Mouse (Mus musculus) heart, embryonic 10.5 days (tissue): ENCODE measurements around the gene Gdpd3. TPM values are rescaled to one million over a fixed set of nuclear protein-coding genes. Genes with fewer than 3 reads are reported as not detected.
A peak's percentile ranks its signal among the peaks of the same experiment; 100 is the strongest.

Experiments used
- DNase-seq: peaks from one replicate; pipeline ENCODE4 v3.0.0-alpha.2; 2017; ENCODE audit warnings: low spot score
- H3K27ac ChIP-seq: fragments of 300-500 bp; sonication (generic); 2 replicates; pipeline ENCODE4 v1.5.1; 2016; ENCODE audit warnings: mild to moderate bottlenecking
- H3K27me3 ChIP-seq: fragments of 300-500 bp; sonication (generic); 2 replicates; pipeline ENCODE4 v1.6.1; 2016; ENCODE audit warnings: mild to moderate bottlenecking; ENCODE audit not compliant: poor library complexity, insufficient read depth, severe bottlenecking
- H3K36me3 ChIP-seq: fragments of 300-500 bp; sonication (generic); 2 replicates; pipeline ENCODE4 v1.6.1; 2016; ENCODE audit warnings: mild to moderate bottlenecking, moderate library complexity
- H3K4me1 ChIP-seq: fragments of 300-500 bp; sonication (generic); 2 replicates; pipeline ENCODE4 v1.6.1; 2016; ENCODE audit warnings: mild to moderate bottlenecking
- H3K4me3 ChIP-seq: fragments of 300-500 bp; sonication (generic); 2 replicates; pipeline ENCODE4 v1.5.1; 2016; ENCODE audit warnings: mild to moderate bottlenecking, moderate library complexity
- H3K9me3 ChIP-seq: fragments of 300-500 bp; sonication (generic); 2 replicates; pipeline ENCODE4 v1.6.1; 2016; ENCODE audit warnings: mild to moderate bottlenecking, moderate library complexity
- WGBS: fragments of 180-500 bp; shearing (Covaris S2); methylation state at CpG from one replicate; pipeline ENCODE4 v1.1.7; 2016; 5-methylcytosine and 5-hydroxymethylcytosine counted together
- polyA plus RNA-seq: library from polyadenylated mRNA; unstranded; fragments of >200 nt; fragmentation: Nextera tagmentation; extraction: Ambion mirVana; gene quantifications from 2 replicates; pipeline ENCODE4 v1.2.1, GENCODE M21; 2016

Gene Gdpd3
- polyA plus RNA-seq, 1 experiment from 2014 or later: 1.3 TPM

- Histone ChIP-seq H3K27ac (peak overlapping the region; percentile 56; the same call in 1 of the 2 replicates), H3K4me3 (peak overlapping the region; percentile 94), H3K9me3 (no peaks in the 10 kb centered on the region), H3K27me3 (no peaks in the 10 kb centered on the region), H3K36me3 (peaks cover 45% of the 10 kb centered on the region), H3K4me1 (peaks cover 56% of the 10 kb centered on the region)
- no peak for DNase-seq
- WGBS: 83% methylated on average over 16 of the region's 16 CpGs
Observed at GRCm38 (mm10) chr7:126795387-126796317, 29.5 kb downstream of the Gdpd3 start.

GRCm38 (mm10) chr7:126796350-126796932, 30.3 kb downstream of the Gdpd3 start:
- H3K27me3 ChIP-seq: no peaks in the 10 kb centered on the region
- peaks cover 44% of the 10 kb centered on the region for H3K36me3 ChIP-seq
- no peaks in the 10 kb centered on the region for H3K9me3 ChIP-seq
- peak overlapping the region; percentile 94 for H3K4me3 ChIP-seq
- peak overlapping the region; percentile 56; the same call in 1 of the 2 replicates for H3K27ac ChIP-seq
- peaks cover 53% of the 10 kb centered on the region for H3K4me1 ChIP-seq
- WGBS: 78% methylated on average over 8 of the region's 8 CpGs
- DNase-seq: no peak

- H3K9me3 ChIP-seq: no peaks in the 10 kb centered on the region
- peak within 1 kb of the TSS; percentile 99 for H3K27ac ChIP-seq
- H3K27me3 ChIP-seq: no peaks in the 10 kb centered on the region
- no peak for DNase-seq
- peaks cover 52% of the 10 kb centered on the region for H3K4me1 ChIP-seq
- H3K36me3 ChIP-seq: peaks cover 47% of the 10 kb centered on the region
- 17% methylated on average over 21 of the region's 21 CpGs for WGBS
- peak within 1 kb of the TSS; percentile 94 for H3K4me3 ChIP-seq
Observed at GRCm38 (mm10) chr7:126797411-126798126, 31.4 kb downstream of the Gdpd3 start, which contains the start of gene Fam57b. Fam57b (plus strand) TSS chr7:126797668.

DNA sequence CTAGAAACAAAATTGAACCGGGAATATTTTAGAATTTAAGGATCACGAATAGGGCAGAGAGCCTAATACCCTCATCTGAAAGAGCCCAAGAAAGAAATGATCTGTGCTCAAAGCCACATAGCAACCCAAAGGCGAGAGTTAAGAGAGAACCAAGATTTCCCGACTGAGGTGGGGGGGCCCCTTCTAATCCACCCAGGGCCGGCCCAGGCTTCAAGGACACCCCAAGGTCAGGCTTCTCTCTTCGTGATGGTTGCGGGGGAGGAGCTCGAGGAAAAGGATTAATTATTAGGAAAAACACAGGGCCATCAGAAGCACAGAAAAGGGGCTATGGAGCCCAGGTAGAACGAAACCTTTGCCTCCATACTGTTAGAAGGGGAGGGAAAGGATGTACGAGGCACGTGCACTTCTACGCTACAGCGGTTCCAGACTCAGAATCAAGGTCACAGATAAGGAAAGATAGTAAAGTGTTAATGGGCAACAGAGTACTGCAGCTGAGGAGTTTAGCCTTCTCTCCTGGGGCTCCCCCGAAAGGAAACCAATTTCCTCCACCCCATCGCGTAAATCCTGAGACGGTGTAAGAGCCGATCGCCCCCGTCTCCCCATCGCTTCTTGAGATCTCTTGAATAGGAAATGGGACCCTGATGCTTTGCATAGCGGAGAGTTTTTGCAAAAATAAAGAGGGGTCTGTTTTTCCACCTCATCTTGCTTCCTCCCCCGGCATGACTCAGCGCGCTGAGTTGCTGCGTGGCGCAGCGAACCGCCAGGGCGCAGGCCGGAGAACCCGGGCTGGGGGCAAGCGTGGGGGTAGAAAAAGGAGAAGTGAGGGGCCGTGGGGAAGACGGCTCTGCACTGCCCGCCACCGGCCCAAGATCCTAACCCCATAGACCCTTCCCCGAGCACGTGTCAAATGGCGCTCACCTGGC, 32.3 kb downstream of the Gdpd3 start:
- Histone ChIP-seq H3K9me3 (no peaks in the 10 kb centered on the region), H3K4me3 (peak overlapping the region; percentile 94), H3K4me1 (peaks cover 50% of the 10 kb centered on the region), H3K36me3 (peaks cover 53% of the 10 kb centered on the region), H3K27ac (peak overlapping the region; percentile 99), H3K27me3 (no peaks in the 10 kb centered on the region)
- WGBS: under 1% methylated on average over 40 of the region's 40 CpGs
- DNase-seq: no peak

GRCm38 (mm10) chr7:126799050-126799467, 32.9 kb downstream of the Gdpd3 start:
- H3K4me3 ChIP-seq: peak overlapping the region; percentile 94
- peak overlapping the region; percentile 99 for H3K27ac ChIP-seq
- no peaks in the 10 kb centered on the region for H3K27me3 ChIP-seq
- H3K36me3 ChIP-seq: peaks cover 53% of the 10 kb centered on the region
- WGBS: under 1% methylated on average over 35 of the region's 36 CpGs
- peaks cover 50% of the 10 kb centered on the region for H3K4me1 ChIP-seq
- DNase-seq: peak; percentile 99
- no peaks in the 10 kb centered on the region for H3K9me3 ChIP-seq

DNA sequence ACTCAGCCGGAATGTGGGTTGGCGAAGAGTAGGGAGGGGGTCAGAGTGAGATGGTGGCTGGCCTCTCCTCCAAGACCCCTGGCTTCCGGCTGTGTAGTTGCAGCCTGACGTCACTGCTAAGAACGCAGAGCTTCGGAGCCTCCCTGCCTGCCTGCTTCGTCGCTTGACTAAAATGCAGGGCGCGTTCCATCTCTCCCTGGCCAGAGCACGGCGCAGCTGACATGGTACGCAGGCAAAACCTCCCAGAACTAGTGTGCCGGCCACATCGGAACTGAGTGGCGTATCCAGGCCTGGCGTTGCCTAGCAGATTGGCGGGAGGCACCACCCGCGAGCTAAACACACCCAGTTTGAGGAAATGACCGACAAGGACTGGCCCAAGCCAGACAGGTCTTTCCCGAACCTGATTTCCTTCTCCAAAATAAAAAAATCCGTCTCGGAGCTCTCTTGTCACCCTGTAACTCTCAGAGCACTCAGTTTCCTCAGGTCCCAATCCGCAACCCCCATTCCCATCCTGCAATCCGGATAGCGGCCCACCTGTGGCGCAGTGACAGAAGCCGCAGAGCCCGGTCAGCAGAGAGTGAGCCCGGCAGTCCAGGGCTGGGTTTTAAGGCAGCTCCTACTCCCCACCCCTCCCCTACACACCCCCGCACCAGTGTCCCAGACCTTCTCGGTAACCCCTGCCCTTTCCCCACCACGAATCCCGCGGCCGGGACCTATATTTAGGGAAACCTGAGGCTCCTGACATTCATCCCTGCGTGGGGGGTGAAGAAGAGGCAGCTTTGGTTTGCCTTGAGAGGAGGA, 33.5 kb downstream of the Gdpd3 start:
- H3K36me3 ChIP-seq: peaks cover 51% of the 10 kb centered on the region
- WGBS: 1% methylated on average over 38 of the region's 38 CpGs
- DNase-seq: no peak
- H3K4me1 ChIP-seq: peaks cover 46% of the 10 kb centered on the region
- H3K27ac ChIP-seq: peak overlapping the region; percentile 99
- H3K4me3 ChIP-seq: peak overlapping the region; percentile 94
- H3K27me3 ChIP-seq: no peaks in the 10 kb centered on the region
- H3K9me3 ChIP-seq: no peaks in the 10 kb centered on the region

DNA sequence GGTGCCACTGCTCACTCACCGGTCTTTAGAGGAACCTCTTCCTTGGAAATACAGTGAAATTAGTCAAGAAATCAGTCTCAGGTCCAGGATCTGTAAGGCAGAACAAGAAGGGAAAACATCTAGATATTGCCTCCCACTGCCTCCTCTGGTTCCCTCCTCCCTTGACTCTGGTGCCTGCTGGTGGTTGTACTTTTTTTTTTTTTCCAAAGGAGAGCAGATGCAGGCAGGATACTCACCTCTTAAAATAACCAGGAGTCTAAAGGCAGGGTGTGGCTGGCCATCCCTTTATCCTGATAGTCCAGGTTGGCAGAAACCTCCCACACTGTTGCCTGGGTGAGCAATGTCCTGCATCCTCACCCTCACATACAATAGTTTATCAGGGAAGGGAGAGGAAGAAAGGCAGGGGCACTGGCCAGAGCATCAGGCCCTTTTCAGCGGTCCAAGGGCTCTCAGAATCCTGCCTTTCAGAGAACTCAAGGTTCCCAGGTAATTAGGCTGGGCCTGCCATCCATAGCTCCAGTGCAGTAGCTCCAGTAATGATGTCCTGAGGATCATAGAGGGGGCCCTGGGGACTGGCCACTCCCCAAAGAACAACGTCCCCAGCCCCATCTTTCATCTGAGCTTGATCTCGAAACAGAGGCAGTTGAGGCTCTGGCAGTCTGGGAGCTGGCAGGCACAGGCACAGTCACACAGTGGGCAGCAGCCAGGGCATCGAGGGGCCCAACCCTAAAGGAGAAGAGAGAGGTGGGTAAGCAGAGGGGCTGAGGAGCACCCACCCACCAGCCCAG, 34.3 kb downstream of the Gdpd3 start:
- Histone ChIP-seq H3K27me3 (no peaks in the 10 kb centered on the region), H3K36me3 (peaks cover 47% of the 10 kb centered on the region), H3K4me3 (peak overlapping the region; percentile 94), H3K9me3 (no peaks in the 10 kb centered on the region), H3K27ac (peak overlapping the region; percentile 99), H3K4me1 (peaks cover 43% of the 10 kb centered on the region)
- no peak for DNase-seq
- 47% methylated on average over 5 of the region's 5 CpGs for WGBS

DNA sequence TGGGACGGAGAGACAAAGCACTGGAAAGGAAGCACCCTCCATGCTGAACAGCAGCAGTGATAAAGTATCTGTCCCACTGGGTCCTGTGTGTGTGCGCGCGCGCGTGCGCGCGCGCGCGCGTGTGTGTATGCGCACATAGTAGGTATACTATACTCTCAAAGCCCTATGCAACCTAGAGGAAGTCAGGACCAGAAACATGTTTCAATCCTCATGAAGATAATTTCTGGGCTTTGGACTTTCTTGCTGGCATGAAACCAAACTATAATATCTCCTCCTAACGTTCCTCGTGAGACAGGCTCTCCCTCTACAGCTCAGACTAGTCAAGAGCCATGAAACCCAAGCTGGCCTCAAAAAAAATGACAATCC, 34.9 kb downstream of the Gdpd3 start:
- Histone ChIP-seq H3K27me3 (no peaks in the 10 kb centered on the region), H3K4me3 (no peak overlapping the region), H3K4me1 (peaks cover 37% of the 10 kb centered on the region), H3K9me3 (no peaks in the 10 kb centered on the region), H3K27ac (peak overlapping the region; percentile 99), H3K36me3 (peaks cover 45% of the 10 kb centered on the region)
- DNase-seq: no peak
- WGBS: 94% methylated on average over 16 of the region's 16 CpGs

- Histone ChIP-seq H3K4me1 (peaks cover 28% of the 10 kb centered on the region), H3K4me3 (no peak overlapping the region), H3K36me3 (peaks cover 38% of the 10 kb centered on the region), H3K9me3 (no peaks in the 10 kb centered on the region), H3K27ac (no peak overlapping the region), H3K27me3 (no peaks in the 10 kb centered on the region)
- 87% methylated on average over 11 of the region's 11 CpGs for WGBS
- no peak for DNase-seq
Observed at GRCm38 (mm10) chr7:126802134-126802889, 36.2 kb downstream of the Gdpd3 start.

- peaks cover 29% of the 10 kb centered on the region for H3K4me1 ChIP-seq
- no peaks in the 10 kb centered on the region for H3K9me3 ChIP-seq
- no peaks in the 10 kb centered on the region for H3K27me3 ChIP-seq
- H3K36me3 ChIP-seq: peaks cover 31% of the 10 kb centered on the region
- H3K4me3 ChIP-seq: no peak overlapping the region
- no peak overlapping the region for H3K27ac ChIP-seq
- WGBS: 84% methylated on average over 6 of the region's 6 CpGs
- DNase-seq: no peak
Observed at GRCm38 (mm10) chr7:126803181-126803580, 37.0 kb downstream of the Gdpd3 start.
